Mouse (Mus musculus): Measurements from ENCODE around the gene Rapgef4.

Rapgef4 gene

DNA sequence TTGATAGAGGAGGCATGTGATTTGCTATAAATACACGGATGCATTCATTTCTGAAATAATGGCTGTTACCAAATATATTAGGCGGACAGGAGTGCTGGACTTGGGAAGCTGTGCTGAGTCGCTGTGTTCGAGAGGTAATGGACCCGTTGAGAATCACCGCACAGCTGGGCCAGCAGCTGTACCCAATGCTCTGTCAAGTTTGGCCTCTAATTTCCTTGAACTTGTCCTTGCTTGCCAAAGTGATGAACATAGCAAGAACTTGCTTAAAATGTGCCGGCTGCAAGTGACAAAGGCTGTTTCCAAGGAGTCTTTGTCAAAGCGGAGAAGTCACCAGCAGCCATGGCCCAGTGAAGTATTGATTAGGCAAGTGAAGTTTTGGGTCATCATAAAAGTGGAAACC is 113.0 kb downstream of the Rapgef4 start:
- no peak for DNase-seq (ENCODE audit: low read depth, low spot score)
- no peaks in the 10 kb centered on the region for H3K36me3 ChIP-seq (ENCODE audit: control insufficient read depth, insufficient read depth, low read length, poor library complexity, severe bottlenecking)
- H3K27me3 ChIP-seq (ENCODE audit: control insufficient read depth, insufficient read depth, low read length, poor library complexity, severe bottlenecking) = no peaks in the 10 kb centered on the region

DNA sequence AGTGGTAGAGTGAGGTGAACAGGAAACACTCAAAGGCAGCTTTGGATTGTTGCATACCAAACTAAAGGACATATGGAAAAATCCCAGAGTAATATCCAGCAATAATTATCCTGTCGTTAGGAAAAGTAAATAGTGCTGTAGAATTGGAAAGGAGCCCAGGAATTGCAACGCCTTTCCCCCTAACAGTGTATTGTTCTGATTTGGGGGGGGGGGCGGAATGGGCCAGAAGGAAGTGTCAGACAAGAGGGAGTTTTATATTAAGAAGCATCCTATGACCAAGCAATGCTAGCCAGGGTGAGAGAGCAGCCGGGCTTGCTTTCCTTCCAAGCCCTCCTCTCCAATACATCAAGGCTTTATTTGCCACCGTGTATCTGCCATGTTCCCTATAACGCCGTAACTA is 113.4 kb downstream of the Rapgef4 start:
- H3K27me3 ChIP-seq (ENCODE audit: control insufficient read depth, insufficient read depth, low read length, poor library complexity, severe bottlenecking) = no peaks in the 10 kb centered on the region
- H3K36me3 ChIP-seq (ENCODE audit: control insufficient read depth, insufficient read depth, low read length, poor library complexity, severe bottlenecking) = no peaks in the 10 kb centered on the region
- no peak for DNase-seq (ENCODE audit: low read depth, low spot score)

DNA sequence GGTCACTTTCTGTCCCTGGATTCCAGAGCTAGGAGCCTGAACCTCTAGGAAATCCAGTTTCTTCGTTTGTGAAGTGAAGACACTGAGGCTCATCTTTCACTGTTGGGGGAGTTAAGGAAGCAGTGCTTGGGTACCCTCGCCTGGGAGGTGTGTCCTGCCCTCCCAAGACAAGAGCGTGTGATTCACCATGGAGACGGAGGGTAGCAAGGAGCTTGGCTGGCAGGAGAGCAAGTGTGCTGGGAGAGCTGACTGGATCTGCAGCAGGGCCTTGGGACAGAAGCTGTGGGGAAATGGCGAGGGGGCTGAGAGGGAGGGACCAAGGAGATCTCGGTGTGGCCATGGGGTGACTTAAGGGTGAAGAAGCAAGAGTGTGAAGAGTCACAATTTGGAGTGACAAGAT is 114.0 kb downstream of the Rapgef4 start:
- no peaks in the 10 kb centered on the region for H3K36me3 ChIP-seq (ENCODE audit: control insufficient read depth, insufficient read depth, low read length, poor library complexity, severe bottlenecking)
- DNase-seq (ENCODE audit: low read depth, low spot score) = no peak
- H3K27me3 ChIP-seq (ENCODE audit: control insufficient read depth, insufficient read depth, low read length, poor library complexity, severe bottlenecking) = no peaks in the 10 kb centered on the region

DNA sequence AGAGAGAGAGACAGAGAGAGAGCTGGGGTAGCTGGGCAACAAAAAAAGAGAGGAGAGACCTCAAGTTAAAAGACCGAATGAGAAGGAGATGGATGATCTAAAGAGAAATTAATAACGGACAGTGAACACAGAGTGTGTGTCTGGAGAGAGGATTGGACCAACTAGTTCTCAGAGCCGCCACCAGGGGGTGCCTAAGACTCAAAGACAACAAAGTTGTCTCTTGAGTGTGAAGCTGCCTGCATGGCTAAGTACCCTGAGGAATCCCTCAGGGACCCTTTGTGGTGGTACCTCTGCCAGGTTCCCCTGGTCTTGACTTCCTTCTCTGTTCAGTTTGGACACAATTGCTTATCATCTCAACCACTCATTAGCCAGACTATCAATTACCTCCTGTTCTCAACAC is 115.3 kb downstream of the Rapgef4 start:
- peak; percentile 85 for DNase-seq (ENCODE audit: low read depth, low spot score)
- H3K27me3 ChIP-seq (ENCODE audit: control insufficient read depth, insufficient read depth, low read length, poor library complexity, severe bottlenecking) = no peaks in the 10 kb centered on the region
- no peaks in the 10 kb centered on the region for H3K36me3 ChIP-seq (ENCODE audit: control insufficient read depth, insufficient read depth, low read length, poor library complexity, severe bottlenecking)

DNA sequence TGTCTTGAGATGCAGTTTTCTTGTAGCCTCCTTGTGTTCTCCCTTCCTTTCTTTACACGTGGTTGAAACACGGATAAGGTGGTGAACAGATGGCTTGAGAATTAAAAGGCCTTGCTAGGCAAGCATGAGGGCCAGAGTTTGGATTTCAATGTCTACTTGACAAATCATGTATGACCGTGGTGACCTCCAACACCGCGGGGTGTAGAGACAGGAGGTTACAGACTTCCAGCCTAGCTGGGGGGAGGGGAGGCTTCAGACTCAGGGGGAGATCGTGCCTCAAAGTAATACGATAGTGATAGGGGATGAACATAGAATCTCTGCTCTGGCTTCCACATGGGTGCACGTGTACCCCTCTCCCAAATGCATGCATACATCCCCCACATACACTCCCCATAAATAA is 117.3 kb downstream of the Rapgef4 start:
- no peaks in the 10 kb centered on the region for H3K36me3 ChIP-seq (ENCODE audit: control insufficient read depth, insufficient read depth, low read length, poor library complexity, severe bottlenecking)
- H3K27me3 ChIP-seq (ENCODE audit: control insufficient read depth, insufficient read depth, low read length, poor library complexity, severe bottlenecking) = no peaks in the 10 kb centered on the region
- DNase-seq (ENCODE audit: low read depth, low spot score) = no peak

DNA sequence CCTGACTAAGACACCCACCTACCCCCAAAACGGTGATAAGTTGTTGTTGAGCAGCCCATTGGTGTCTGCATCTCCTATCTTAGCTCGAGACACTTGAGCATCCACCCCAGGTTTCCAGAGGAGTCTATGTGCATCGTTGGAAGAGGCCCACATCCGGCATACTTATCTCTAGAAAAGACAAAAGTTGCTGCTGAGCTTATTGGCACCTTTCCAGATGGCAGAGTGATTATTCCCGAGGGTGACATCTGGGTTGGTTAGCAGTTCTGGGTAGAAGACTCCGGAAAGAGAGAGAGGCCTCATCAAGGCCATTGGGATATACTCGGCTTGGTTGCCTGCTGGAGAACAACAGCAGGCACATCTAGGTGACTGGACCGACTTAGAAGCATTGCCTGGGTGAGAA is 123.6 kb downstream of the Rapgef4 start:
- DNase-seq (ENCODE audit: low read depth, low spot score) = no peak
- H3K27me3 ChIP-seq (ENCODE audit: control insufficient read depth, insufficient read depth, low read length, poor library complexity, severe bottlenecking) = no peaks in the 10 kb centered on the region
- no peaks in the 10 kb centered on the region for H3K36me3 ChIP-seq (ENCODE audit: control insufficient read depth, insufficient read depth, low read length, poor library complexity, severe bottlenecking)

DNA sequence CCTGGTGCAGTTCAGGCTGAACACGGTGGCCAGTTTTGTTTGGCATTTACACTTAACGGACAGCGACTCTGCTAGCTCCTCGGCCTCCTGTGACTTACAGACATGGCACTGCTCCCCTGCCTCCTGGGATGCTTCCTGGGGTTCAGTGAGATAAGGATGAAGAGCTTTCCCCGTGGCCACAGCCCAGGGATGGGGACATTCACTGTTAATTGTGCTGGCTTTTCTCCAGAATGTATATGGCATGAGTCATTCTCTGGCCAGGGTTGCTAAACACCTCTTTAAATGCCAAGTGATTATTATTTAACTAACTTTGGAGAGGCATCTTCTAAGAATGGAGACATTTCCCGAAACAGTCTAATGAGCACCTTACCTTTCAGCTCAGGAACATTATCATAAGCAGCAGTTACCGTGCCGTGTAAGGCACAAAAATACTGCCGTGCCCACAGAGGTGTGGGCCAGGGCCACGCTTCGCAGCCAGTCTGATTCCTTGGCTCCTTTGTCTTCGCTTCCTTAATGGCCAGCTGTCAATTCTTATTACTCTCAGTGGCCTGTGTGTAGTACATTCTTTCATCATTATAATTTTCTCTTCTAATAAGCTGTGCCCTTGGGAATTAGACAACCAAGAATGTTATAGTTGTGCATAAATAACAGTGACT is 126.6 kb downstream of the Rapgef4 start:
- DNase-seq (ENCODE audit: low read depth, low spot score) = no peak
- no peaks in the 10 kb centered on the region for H3K27me3 ChIP-seq (ENCODE audit: control insufficient read depth, insufficient read depth, low read length, poor library complexity, severe bottlenecking)
- no peaks in the 10 kb centered on the region for H3K36me3 ChIP-seq (ENCODE audit: control insufficient read depth, insufficient read depth, low read length, poor library complexity, severe bottlenecking)

DNA sequence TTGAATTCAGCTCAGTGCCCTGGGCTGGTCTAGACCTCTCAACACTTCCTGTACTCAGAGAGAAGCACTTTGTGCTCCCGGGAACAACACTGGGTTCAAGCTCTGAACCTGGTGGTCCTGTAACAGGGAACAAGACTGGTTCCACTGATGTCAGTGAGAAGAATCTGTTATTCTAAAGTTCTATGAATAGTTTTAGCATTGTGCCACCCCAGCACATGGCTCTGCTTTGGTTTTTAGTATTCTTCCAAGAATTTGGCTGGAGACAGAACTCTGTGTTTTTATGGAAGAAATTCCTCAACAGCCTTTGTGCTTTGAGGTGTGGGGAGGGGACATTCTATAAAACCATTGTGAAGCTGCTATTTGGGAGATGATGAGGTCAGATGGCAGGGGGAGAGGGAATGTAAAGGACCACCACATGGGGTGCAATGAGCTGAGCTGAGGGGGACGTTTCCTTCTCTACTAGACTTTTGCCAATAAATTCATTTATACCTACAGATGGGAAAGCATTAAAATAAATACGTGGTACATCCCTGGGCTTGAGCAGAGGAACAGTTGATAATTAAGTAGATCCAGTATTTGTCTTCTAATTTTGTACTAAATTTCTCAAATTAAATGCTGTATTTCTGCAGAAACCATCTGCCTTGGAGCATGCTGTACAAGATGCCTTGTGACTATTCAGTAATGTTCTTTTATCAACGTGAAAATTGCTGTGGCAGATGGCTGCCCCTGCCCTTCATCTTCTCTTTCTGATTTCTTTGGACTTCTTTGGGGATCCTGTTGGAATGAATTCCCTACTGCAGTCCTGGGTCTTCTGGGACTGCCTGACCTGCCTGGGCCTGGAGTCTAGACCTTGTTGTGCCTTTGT is 127.6 kb downstream of the Rapgef4 start:
- no peak for DNase-seq (ENCODE audit: low read depth, low spot score)
- Histone ChIP-seq H3K36me3 (ENCODE audit: control insufficient read depth, insufficient read depth, low read length, poor library complexity, severe bottlenecking) (no peaks in the 10 kb centered on the region), H3K27me3 (ENCODE audit: control insufficient read depth, insufficient read depth, low read length, poor library complexity, severe bottlenecking) (no peaks in the 10 kb centered on the region)

DNA sequence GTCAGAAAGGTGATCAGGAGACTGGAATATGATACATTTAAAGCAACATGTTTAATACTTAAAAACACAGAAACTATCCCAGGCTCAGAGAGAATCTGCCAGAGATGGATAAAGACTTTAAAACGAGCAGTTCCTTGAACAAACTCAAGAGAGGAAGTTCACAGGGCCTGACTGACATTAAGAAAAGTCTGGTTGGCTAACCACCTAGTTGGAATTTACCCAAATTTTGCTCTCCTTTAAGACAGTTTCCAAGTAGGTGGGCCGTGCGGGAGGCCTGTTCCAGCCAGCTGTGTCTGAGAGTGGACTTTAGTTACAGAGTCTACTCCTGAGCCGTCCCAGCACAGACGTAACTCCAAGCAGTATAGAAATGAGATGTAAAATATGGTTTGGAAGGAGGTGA is 129.4 kb downstream of the Rapgef4 start:
- Histone ChIP-seq H3K36me3 (ENCODE audit: control insufficient read depth, insufficient read depth, low read length, poor library complexity, severe bottlenecking) (no peaks in the 10 kb centered on the region), H3K27me3 (ENCODE audit: control insufficient read depth, insufficient read depth, low read length, poor library complexity, severe bottlenecking) (no peaks in the 10 kb centered on the region)

DNA sequence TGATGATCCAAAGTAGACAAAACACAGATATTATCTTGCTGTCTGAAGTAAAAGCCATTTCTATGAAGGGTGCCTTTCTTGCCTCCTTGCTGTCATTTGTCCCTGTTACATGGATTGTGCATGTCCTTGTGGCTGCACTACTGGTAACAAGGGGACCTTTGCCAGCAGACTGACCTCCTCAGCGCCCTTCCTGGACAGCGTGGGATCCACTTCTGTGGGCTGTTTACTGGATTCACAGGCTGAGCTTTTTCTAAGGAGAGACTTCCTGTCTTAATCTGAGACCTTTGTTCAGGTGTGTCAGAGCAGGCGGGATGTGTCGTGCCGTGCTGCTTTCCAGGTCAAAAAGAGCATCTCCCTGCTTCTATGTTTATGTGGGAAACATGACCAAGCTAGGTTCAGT is 132.7 kb downstream of the Rapgef4 start:
- no peak for DNase-seq (ENCODE audit: low read depth, low spot score)
- Histone ChIP-seq H3K36me3 (ENCODE audit: control insufficient read depth, insufficient read depth, low read length, poor library complexity, severe bottlenecking) (no peaks in the 10 kb centered on the region), H3K27me3 (ENCODE audit: control insufficient read depth, insufficient read depth, low read length, poor library complexity, severe bottlenecking) (no peaks in the 10 kb centered on the region)

More for the DNA sequence above, 129.4 kb downstream of the Rapgef4 start:
- DNase-seq (ENCODE audit: low read depth, low spot score) = no peak

DNA sequence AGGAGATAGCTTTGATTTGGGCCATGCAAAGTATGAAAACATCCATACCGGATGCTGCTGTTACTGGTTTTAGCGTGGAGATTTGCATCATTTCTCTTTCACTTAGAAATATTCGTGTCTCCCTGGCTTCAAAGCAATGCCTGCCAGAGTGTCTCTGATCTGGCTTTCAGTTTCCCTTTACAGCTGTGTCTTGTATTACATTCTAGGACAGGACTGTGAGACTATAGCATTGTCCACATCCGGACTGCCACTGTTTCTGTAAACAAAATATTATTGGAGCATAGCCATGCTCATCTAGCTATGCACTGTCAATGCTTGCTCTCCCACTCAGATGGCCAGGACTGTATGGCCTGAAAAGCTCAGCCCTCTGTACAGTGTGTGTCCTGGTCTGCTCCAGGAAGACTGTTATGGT is 133.1 kb downstream of the Rapgef4 start:
- H3K36me3 ChIP-seq (ENCODE audit: control insufficient read depth, insufficient read depth, low read length, poor library complexity, severe bottlenecking) = no peaks in the 10 kb centered on the region
- peak; percentile 61 for DNase-seq (ENCODE audit: low read depth, low spot score)

DNA sequence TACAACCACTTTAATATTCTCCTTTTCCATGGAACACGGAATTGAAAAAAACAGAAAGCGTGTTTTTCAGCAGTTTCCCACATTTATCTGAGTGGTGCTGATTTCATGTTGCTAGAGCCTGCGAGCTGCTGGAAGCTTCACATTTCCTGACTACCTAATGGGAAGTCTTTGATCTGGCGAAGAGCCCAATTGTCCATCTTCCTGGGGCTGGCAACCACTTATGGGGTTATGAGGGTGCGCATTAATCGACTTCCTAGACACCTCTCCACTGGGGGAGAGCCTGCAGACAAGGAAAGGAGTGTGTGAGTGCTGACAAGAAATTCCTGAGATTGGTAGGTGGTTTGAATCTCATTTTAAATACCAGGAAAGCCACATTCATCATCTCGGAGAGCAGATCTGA is 135.1 kb downstream of the Rapgef4 start:
- no peaks in the 10 kb centered on the region for H3K27me3 ChIP-seq (ENCODE audit: control insufficient read depth, insufficient read depth, low read length, poor library complexity, severe bottlenecking)
- DNase-seq (ENCODE audit: low read depth, low spot score) = no peak
- no peaks in the 10 kb centered on the region for H3K36me3 ChIP-seq (ENCODE audit: control insufficient read depth, insufficient read depth, low read length, poor library complexity, severe bottlenecking)

More for the DNA sequence above, 133.1 kb downstream of the Rapgef4 start:
- no peaks in the 10 kb centered on the region for H3K27me3 ChIP-seq (ENCODE audit: control insufficient read depth, insufficient read depth, low read length, poor library complexity, severe bottlenecking)

DNA sequence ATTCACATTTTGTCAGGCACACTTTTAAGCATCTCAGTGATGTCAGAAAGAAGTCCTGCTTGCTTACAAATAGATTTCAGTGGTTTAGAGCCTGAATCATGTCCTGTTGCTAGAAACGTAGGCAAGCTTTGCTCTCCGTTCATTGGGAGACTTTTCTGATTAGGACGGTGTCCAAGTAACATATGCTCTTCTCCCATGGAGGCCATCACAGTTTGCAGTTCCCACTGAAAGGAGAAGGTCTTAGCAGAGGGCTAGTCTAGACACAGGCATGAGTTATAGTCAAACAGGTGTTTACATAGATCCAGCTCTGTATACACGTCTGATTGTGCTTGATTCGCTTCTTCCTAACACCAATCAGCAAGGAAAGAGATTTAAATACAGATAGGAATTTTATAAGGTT is 135.7 kb downstream of the Rapgef4 start:
- H3K27me3 ChIP-seq (ENCODE audit: control insufficient read depth, insufficient read depth, low read length, poor library complexity, severe bottlenecking) = no peaks in the 10 kb centered on the region
- DNase-seq (ENCODE audit: low read depth, low spot score) = no peak
- H3K36me3 ChIP-seq (ENCODE audit: control insufficient read depth, insufficient read depth, low read length, poor library complexity, severe bottlenecking) = no peaks in the 10 kb centered on the region

DNA sequence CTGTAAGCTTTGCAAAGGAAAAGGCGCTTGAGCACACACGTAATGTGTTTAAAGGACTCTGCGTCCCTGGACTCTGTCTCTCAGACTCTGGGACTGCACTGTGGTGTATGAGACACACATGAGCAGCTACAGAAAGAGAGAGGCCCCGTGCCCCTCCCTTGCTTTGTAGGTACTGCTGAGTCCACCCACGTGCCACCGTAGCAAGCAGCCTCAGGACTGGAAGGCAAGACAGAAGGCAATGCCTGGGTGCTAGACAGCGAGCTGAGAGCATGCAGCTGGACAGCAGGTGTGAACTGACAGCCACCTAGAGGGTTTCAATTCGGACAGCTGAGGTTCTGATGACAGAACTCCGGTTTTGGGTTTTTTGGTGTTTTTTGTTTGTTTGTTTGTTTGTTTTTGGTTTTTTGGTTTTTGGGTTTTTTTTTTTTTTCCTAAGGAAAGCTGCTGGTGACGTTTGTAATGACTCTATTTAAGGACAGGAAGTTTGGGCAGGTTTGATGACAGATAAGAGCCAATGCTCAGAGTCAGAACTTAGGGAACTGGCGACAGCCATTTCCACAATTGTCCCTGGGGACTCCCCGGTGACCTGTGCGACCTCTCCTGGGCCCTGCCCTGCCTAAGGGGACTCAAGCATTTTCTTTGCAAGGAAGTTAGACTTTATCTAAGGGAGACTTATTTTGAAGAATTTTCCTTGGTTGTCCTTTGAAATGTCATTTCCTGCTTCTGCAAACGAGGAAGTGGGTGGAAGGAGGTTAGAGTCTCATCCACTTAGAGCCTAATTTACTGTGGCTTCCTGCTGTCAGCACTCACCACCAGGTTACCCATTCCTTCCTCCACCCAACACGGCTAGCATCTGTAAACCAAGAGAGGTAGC is 136.3 kb downstream of the Rapgef4 start:
- no peaks in the 10 kb centered on the region for H3K36me3 ChIP-seq (ENCODE audit: control insufficient read depth, insufficient read depth, low read length, poor library complexity, severe bottlenecking)
- DNase-seq (ENCODE audit: low read depth, low spot score) = peak; percentile 73

DNA sequence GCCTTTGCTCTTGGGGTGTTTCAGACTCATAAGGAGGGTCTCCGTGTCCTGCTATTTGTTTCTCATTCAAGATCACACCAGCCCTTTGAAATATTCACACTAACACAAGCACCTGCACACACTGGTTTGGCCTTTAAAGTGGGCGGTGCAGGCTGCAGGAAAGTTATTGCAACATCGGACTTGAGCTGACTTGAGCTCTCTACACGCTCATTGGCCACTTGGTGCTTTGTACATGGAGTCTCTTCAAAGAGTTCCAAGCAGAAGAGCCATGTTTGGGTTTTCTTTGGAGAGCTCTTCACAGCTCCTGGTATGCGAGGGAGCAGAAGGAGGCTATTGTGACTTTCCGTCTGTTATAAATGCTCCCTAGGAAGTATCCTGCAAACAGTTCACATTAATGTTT is 139.2 kb downstream of the Rapgef4 start:
- H3K27me3 ChIP-seq (ENCODE audit: control insufficient read depth, insufficient read depth, low read length, poor library complexity, severe bottlenecking) = no peaks in the 10 kb centered on the region
- DNase-seq (ENCODE audit: low read depth, low spot score) = no peak
- no peaks in the 10 kb centered on the region for H3K36me3 ChIP-seq (ENCODE audit: control insufficient read depth, insufficient read depth, low read length, poor library complexity, severe bottlenecking)

More for the DNA sequence above, 136.3 kb downstream of the Rapgef4 start:
- H3K27me3 ChIP-seq (ENCODE audit: control insufficient read depth, insufficient read depth, low read length, poor library complexity, severe bottlenecking) = no peaks in the 10 kb centered on the region

All from splenic B cell, adult 2 months (primary cell).